Mouse (Mus musculus): ENCODE measurements at regions not wholly inside any gene's neighbourhood (a gene's known extent, or its start where the extent isn't known, plus 50 kb on each side); places are given as distances from the start of the nearest gene placed in this dataset.

- TF ChIP-seq PAX5 (IDR thresholded peaks at IDR 0.05; ENCODE audit: low read length), result no peak
- no peak for TF ChIP-seq GABPA (IDR thresholded peaks at IDR 0.05; ENCODE audit: insufficient replicate concordance, low read depth, low read length)
These were observed 109.4 kb upstream of the Cpm start (continued) for GRCm38 (mm10) chr10:117519670-117520535.

GRCm38 (mm10) chr10:117518793-117519669 is 110.3 kb upstream of the Cpm start:
- peaks cover 0 to 3% of the 10 kb centered on the region in 2 experiments; a peak in 1 of 4 replicates for H3K4me1 ChIP-seq (ENCODE audit: control insufficient read depth in 1 of 2, insufficient read depth in 2 of 2)
- no peak for DNase-seq (ENCODE audit: extremely low read depth)
- no peaks in the 10 kb centered on the region for H3K79me2 ChIP-seq (replicated peaks; ENCODE audit: control insufficient read depth, extremely low read depth, insufficient read depth, poor library complexity, severe bottlenecking)
- no peaks in the 10 kb centered on the region for H3K9me3 ChIP-seq (replicated peaks; ENCODE audit: low read length)
- no peak overlapping the region for H3K4me3 ChIP-seq (replicated peaks in 1 of 3; ENCODE audit: low read depth in 2 of 3, low read length in 2 of 3, poor library complexity in 1 of 3)
- H3K27ac ChIP-seq (ENCODE audit: insufficient read depth, low read depth), result no peak overlapping the region
- TF ChIP-seq POLR2AphosphoS2 (IDR thresholded peaks at IDR 0.05; ENCODE audit: low read depth, low read length), result no peak
- H3K36me3 ChIP-seq (replicated peaks in 1 of 2; ENCODE audit: control insufficient read depth in 1 of 2, insufficient read depth in 1 of 2, low read length in 1 of 2), result no peaks in the 10 kb centered on the region
- dilution Hi-C loops (cut with MboI; ENCODE audit: extremely low pct_ligation_motif_present, extremely low pct_unique_long_range_greater_than_20kb, low sequenced_read_pairs), result no loop called here
- in situ Hi-C loops (cut with MboI; ENCODE audit: low pct_ligation_motif_present, low pct_unique_long_range_greater_than_20kb, low sequenced_read_pairs), result no loop called here
- no peak overlapping the region for H3K9ac ChIP-seq (ENCODE audit: insufficient read depth, low read depth)
- H3K27me3 ChIP-seq (replicated peaks), result peaks cover 5% of the 10 kb centered on the region
- no peak overlapping the region for H3K4me2 ChIP-seq (ENCODE audit: insufficient read depth, low read depth, poor library complexity, severe bottlenecking)

- no peak overlapping the region for H3K4me3 ChIP-seq (replicated peaks in 1 of 3; ENCODE audit: low read depth in 2 of 3, low read length in 2 of 3, poor library complexity in 1 of 3)
- H3K79me2 ChIP-seq (replicated peaks; ENCODE audit: control insufficient read depth, extremely low read depth, insufficient read depth, poor library complexity, severe bottlenecking), result no peaks in the 10 kb centered on the region
- H3K9ac ChIP-seq (ENCODE audit: insufficient read depth, low read depth), result no peak overlapping the region
- TF ChIP-seq MAZ (IDR thresholded peaks at IDR 0.05; ENCODE audit: low read depth, low read length), result no peak
- TF ChIP-seq ZKSCAN1 (IDR thresholded peaks at IDR 0.05; ENCODE audit: borderline replicate concordance, low read depth, low read length), result no peak
- TF ChIP-seq NRF1 (IDR thresholded peaks at IDR 0.05; ENCODE audit: low read depth, low read length), result no peak
- no peak for TF ChIP-seq RAD21 (IDR thresholded peaks at IDR 0.05; ENCODE audit: low read depth, low read length)
- no peak for TF ChIP-seq MAX (IDR thresholded peaks at IDR 0.05; ENCODE audit: low read length)
- no peak for TF ChIP-seq JUND (conservative IDR thresholded peaks at IDR 0.05; ENCODE audit: low read depth, low read length)
- peaks cover 0 to 3% of the 10 kb centered on the region in 2 experiments; a peak in 1 of 4 replicates for H3K4me1 ChIP-seq (ENCODE audit: control insufficient read depth in 1 of 2, insufficient read depth in 2 of 2)
- H3K27me3 ChIP-seq (replicated peaks), result peaks cover 2% of the 10 kb centered on the region
- no peaks in the 10 kb centered on the region for H3K36me3 ChIP-seq (replicated peaks in 1 of 2; ENCODE audit: control insufficient read depth in 1 of 2, insufficient read depth in 1 of 2, low read length in 1 of 2)
- no peak overlapping the region for H3K4me2 ChIP-seq (ENCODE audit: insufficient read depth, low read depth, poor library complexity, severe bottlenecking)
- no peaks in the 10 kb centered on the region for H3K9me3 ChIP-seq (replicated peaks; ENCODE audit: low read length)
- in situ Hi-C loops (cut with MboI; ENCODE audit: low pct_ligation_motif_present, low pct_unique_long_range_greater_than_20kb, low sequenced_read_pairs) (no loop called here), dilution Hi-C loops (cut with MboI; ENCODE audit: extremely low pct_ligation_motif_present, extremely low pct_unique_long_range_greater_than_20kb, low sequenced_read_pairs) (no loop called here)
- no peak for DNase-seq (ENCODE audit: extremely low read depth)
- no peak overlapping the region for H3K27ac ChIP-seq (ENCODE audit: insufficient read depth, low read depth)
These were observed 111.2 kb upstream of the Cpm start for GRCm38 (mm10) chr10:117517800-117518770.

All from CH12.LX (cell line).